Mouse (Mus musculus) heart, adult 2 months (tissue): ENCODE measurements at regions not wholly inside any gene's neighbourhood (a gene's known extent, or its start where the extent isn't known, plus 50 kb on each side); places are given as distances from the start of the nearest gene placed in this dataset.

Source experiments
- DNase-seq, 2 experiments: peaks; one replicate each; pipeline ENCODE4 v3.0.0; 2021
- H3K27ac ChIP-seq: fragments of 200-600 bp; 2 replicates; pipeline ENCODE4 v1.8.1; 2022
- H3K27me3 ChIP-seq: fragments of 200-500 bp; 2 replicates; pipeline ENCODE4 v1.6.1; 2012; ENCODE audit warnings: mild to moderate bottlenecking, low read length, inconsistent platforms, mixed read lengths; ENCODE audit not compliant: control insufficient read depth, insufficient read depth
- H3K36me3 ChIP-seq: fragments of 200-500 bp; 2 replicates; pipeline ENCODE4 v1.6.1; 2012; ENCODE audit warnings: low read length, inconsistent platforms; ENCODE audit not compliant: control insufficient read depth, insufficient read depth
- H3K4me1 ChIP-seq: fragments of 200-500 bp; 2 replicates; pipeline ENCODE4 v1.6.1; 2011; ENCODE audit warnings: low read length; ENCODE audit not compliant: control insufficient read depth, insufficient read depth
- H3K4me3 ChIP-seq: fragments of 200-600 bp; 2 replicates; pipeline ENCODE4 v1.8.1; 2022
- H3K79me2 ChIP-seq: fragments of 200-500 bp; replicated peaks from 2 replicates; pipeline ENCODE4 v1.6.1; 2012; ENCODE audit warnings: mild to moderate bottlenecking, inconsistent platforms, low read length, moderate library complexity, mixed read lengths; ENCODE audit not compliant: control insufficient read depth, insufficient read depth
- H3K9ac ChIP-seq: fragments of 200-500 bp; 2 replicates; pipeline ENCODE4 v1.6.1; 2012; ENCODE audit warnings: low read depth, mild to moderate bottlenecking, control low read depth, inconsistent platforms, low read length, mixed read lengths
- CTCF ChIP-seq: fragments of 200-600 bp; IDR thresholded peaks from 2 replicates; pipeline ENCODE4 v1.8.1; 2022; ENCODE audit warnings: antibody characterized with exemption, mild to moderate bottlenecking, moderate library complexity
- EP300 ChIP-seq: fragments of 200-500 bp; IDR thresholded peaks from 2 replicates; pipeline ENCODE4 v1.6.1; 2011; ENCODE audit warnings: low read depth, low read length, control low read depth; ENCODE audit not compliant: insufficient read depth
- POLR2A ChIP-seq: fragments of 200-500 bp; IDR thresholded peaks from 2 replicates; pipeline ENCODE4 v1.6.1; 2011; ENCODE audit warnings: mild to moderate bottlenecking, low read depth, low read length, control low read depth; ENCODE audit not compliant: insufficient read depth
- WGBS: fragments of 180-500 bp; shearing (Covaris S2); methylation state at CpG from one replicate; pipeline ENCODE4 v1.1.7; 2018; 5-methylcytosine and 5-hydroxymethylcytosine counted together
- intact Hi-C: fragments of 180-260 bp; cut with DNase I; formaldehyde crosslinking; loops from one replicate; pipeline ENCODE4 v1.15.1; 2025

- no peak overlapping the region for H3K4me3 ChIP-seq
- no peaks in the 10 kb centered on the region for H3K4me1 ChIP-seq
- intact Hi-C loops, result no loop called here
- no peak overlapping the region for H3K9ac ChIP-seq
- TF ChIP-seq CTCF, result no peak
- no peak for TF ChIP-seq POLR2A
- no peak for TF ChIP-seq EP300
- H3K27me3 ChIP-seq, result no peaks in the 10 kb centered on the region
- DNase-seq, result no peak
- WGBS, result 84% methylated on average over 7 of the region's 7 CpGs
- H3K27ac ChIP-seq, result no peak overlapping the region
- H3K36me3 ChIP-seq, result no peaks in the 10 kb centered on the region
- H3K79me2 ChIP-seq, result no peaks in the 10 kb centered on the region
Observed at GRCm38 (mm10) chr5:52010426-52010825, 179.9 kb downstream of the Dhx15 start.

- intact Hi-C loops, result no loop called here
- H3K4me3 ChIP-seq, result no peak overlapping the region
- H3K9ac ChIP-seq, result no peak overlapping the region
- no peaks in the 10 kb centered on the region for H3K27me3 ChIP-seq
- no peaks in the 10 kb centered on the region for H3K4me1 ChIP-seq
- TF ChIP-seq CTCF (no peak), EP300 (no peak), POLR2A (no peak)
- WGBS, result 81% methylated on average over 3 of the region's 3 CpGs
- DNase-seq, result no peak
- no peak overlapping the region for H3K27ac ChIP-seq
- no peaks in the 10 kb centered on the region for H3K79me2 ChIP-seq
- no peaks in the 10 kb centered on the region for H3K36me3 ChIP-seq
Observed at GRCm38 (mm10) chr5:52008942-52009341, 181.4 kb downstream of the Dhx15 start.

GRCm38 (mm10) chr5:52006843-52007242 is 183.5 kb downstream of the Dhx15 start:
- Histone ChIP-seq H3K27me3 (no peaks in the 10 kb centered on the region), H3K36me3 (no peaks in the 10 kb centered on the region), H3K4me1 (no peaks in the 10 kb centered on the region), H3K79me2 (no peaks in the 10 kb centered on the region), H3K27ac (no peak overlapping the region), H3K9ac (no peak overlapping the region), H3K4me3 (no peak overlapping the region)
- 73% methylated on average over 3 of the region's 3 CpGs for WGBS
- intact Hi-C loops, result no loop called here
- no peak for TF ChIP-seq POLR2A
- DNase-seq, result no peak

GRCm38 (mm10) chr5:51990847-51991610 is 199.3 kb downstream of the Dhx15 start:
- H3K79me2 ChIP-seq, result no peaks in the 10 kb centered on the region
- WGBS, result 59% methylated on average over 10 of the region's 10 CpGs
- TF ChIP-seq POLR2A, result no peak
- TF ChIP-seq CTCF, result no peak
- no peak for TF ChIP-seq EP300
- no peak overlapping the region for H3K27ac ChIP-seq
- H3K4me3 ChIP-seq, result no peak overlapping the region
- DNase-seq, result no peak
- intact Hi-C loops, result no loop called here
- no peak overlapping the region for H3K9ac ChIP-seq
- H3K36me3 ChIP-seq, result no peaks in the 10 kb centered on the region
- no peaks in the 10 kb centered on the region for H3K27me3 ChIP-seq
- no peaks in the 10 kb centered on the region for H3K4me1 ChIP-seq

- TF ChIP-seq POLR2A, result no peak
- no peak for TF ChIP-seq EP300
- TF ChIP-seq CTCF, result no peak
- intact Hi-C loops, result loop anchor here (5.0 kb wide), 1 partner anchor 43 kb away; no protein-coding TSS in a partner anchor
- Histone ChIP-seq H3K27me3 (no peaks in the 10 kb centered on the region), H3K9ac (no peak overlapping the region), H3K27ac (no peak overlapping the region), H3K4me1 (no peaks in the 10 kb centered on the region), H3K4me3 (no peak overlapping the region), H3K36me3 (no peaks in the 10 kb centered on the region; the same call in 1 of the 2 replicates), H3K79me2 (no peaks in the 10 kb centered on the region)
- WGBS, result 81% methylated on average over 4 of the region's 4 CpGs
- DNase-seq, result no peak
Observed at GRCm38 (mm10) chr5:51989396-51989795, 200.9 kb downstream of the Dhx15 start.

- WGBS, result 72% methylated on average over 6 of the region's 6 CpGs
- Histone ChIP-seq H3K9ac (no peak overlapping the region), H3K27ac (no peak overlapping the region), H3K36me3 (no peaks in the 10 kb centered on the region; the same call in 1 of the 2 replicates), H3K27me3 (no peaks in the 10 kb centered on the region), H3K4me1 (no peaks in the 10 kb centered on the region), H3K4me3 (no peak overlapping the region), H3K79me2 (no peaks in the 10 kb centered on the region)
- intact Hi-C loops, result loop anchor here (5.0 kb wide), 1 partner anchor 43 kb away; no protein-coding TSS in a partner anchor
- no peak for DNase-seq
- TF ChIP-seq CTCF (no peak), EP300 (no peak), POLR2A (no peak)
Observed at GRCm38 (mm10) chr5:51988913-51989312, 201.4 kb downstream of the Dhx15 start.
